Mouse (Mus musculus): ENCODE results near the gene Snrpa1.
A peak's percentile ranks its signal among the peaks of the same experiment; 100 is the strongest.
"Not testable (repeated sequence)": the region's sequence is repeated elsewhere in the genome, so short reads cannot be mapped to it uniquely, and the experiment has no call there.

Snrpa1 gene

GRCm38 (mm10) chr7:66058703-66059102, at the start of gene Snrpa1:
TSS of gene Snrpa1 (plus strand) at chr7:66059003.
- no peak for DNase-seq (ENCODE audit: low spot score in 2 of 2)

GRCm38 (mm10) chr7:66010518-66010917, 48.3 kb upstream of the Snrpa1 start:
- no peak for DNase-seq (ENCODE audit: low spot score in 2 of 2)

- no peak for DNase-seq (ENCODE audit: low spot score in 2 of 2)
Observed at GRCm38 (mm10) chr7:66027747-66028146, 31.1 kb upstream of the Snrpa1 start.

- DNase-seq (ENCODE audit: low spot score in 2 of 2) = no peak
Observed at GRCm38 (mm10) chr7:66028766-66029512, 29.9 kb upstream of the Snrpa1 start.

GRCm38 (mm10) chr7:66036809-66037208, 22.0 kb upstream of the Snrpa1 start:
- no peak for DNase-seq (ENCODE audit: low spot score in 2 of 2)

GRCm38 (mm10) chr7:66038261-66038660, 20.5 kb upstream of the Snrpa1 start:
- no peak for DNase-seq (ENCODE audit: low spot score in 2 of 2)

- no peak for DNase-seq (ENCODE audit: low spot score in 2 of 2)
Observed at GRCm38 (mm10) chr7:66038730-66039129, 20.1 kb upstream of the Snrpa1 start.

GRCm38 (mm10) chr7:66040026-66040814, 18.6 kb upstream of the Snrpa1 start:
- no peak for DNase-seq (ENCODE audit: low spot score in 2 of 2)

- no peak for DNase-seq (ENCODE audit: low spot score in 2 of 2)
Observed at GRCm38 (mm10) chr7:66043552-66044459, 15.0 kb upstream of the Snrpa1 start, which contains the start of gene Gm45213. TSS of gene Gm45213 (plus strand) at chr7:66043602.

- no peak for DNase-seq (ENCODE audit: low spot score in 2 of 2)
Observed at GRCm38 (mm10) chr7:66044617-66045016, 14.2 kb upstream of the Snrpa1 start.

- no peak for DNase-seq (ENCODE audit: low spot score in 2 of 2)
Observed at GRCm38 (mm10) chr7:66046921-66047918, 11.6 kb upstream of the Snrpa1 start.

GRCm38 (mm10) chr7:66047975-66048374, 10.8 kb upstream of the Snrpa1 start:
- no peak for DNase-seq (ENCODE audit: low spot score in 2 of 2)

- no peak for DNase-seq (ENCODE audit: low spot score in 2 of 2)
Observed at GRCm38 (mm10) chr7:66048446-66049230, 10.2 kb upstream of the Snrpa1 start.

- no peak for DNase-seq (ENCODE audit: low spot score in 2 of 2)
Observed at GRCm38 (mm10) chr7:66053946-66054483, 4.8 kb upstream of the Snrpa1 start.

- not testable (repeated sequence) for DNase-seq (ENCODE audit: low spot score in 2 of 2)
Observed at GRCm38 (mm10) chr7:66055356-66055755, 3.4 kb upstream of the Snrpa1 start.

GRCm38 (mm10) chr7:66060066-66060956, 1.5 kb downstream of the Snrpa1 start:
- peak; percentile 74 to 82 for DNase-seq (ENCODE audit: low spot score in 2 of 2)

GRCm38 (mm10) chr7:66061057-66061456, 2.3 kb downstream of the Snrpa1 start:
- no peak for DNase-seq (ENCODE audit: low spot score in 2 of 2)

- no peak for DNase-seq (ENCODE audit: low spot score in 2 of 2)
Observed at GRCm38 (mm10) chr7:66076411-66076810, 17.6 kb downstream of the Snrpa1 start.

Measured in spleen, postnatal 14 days (tissue).